7 mouse cellular contexts compared by ENCODE assay signal in the genomic region with DNA sequence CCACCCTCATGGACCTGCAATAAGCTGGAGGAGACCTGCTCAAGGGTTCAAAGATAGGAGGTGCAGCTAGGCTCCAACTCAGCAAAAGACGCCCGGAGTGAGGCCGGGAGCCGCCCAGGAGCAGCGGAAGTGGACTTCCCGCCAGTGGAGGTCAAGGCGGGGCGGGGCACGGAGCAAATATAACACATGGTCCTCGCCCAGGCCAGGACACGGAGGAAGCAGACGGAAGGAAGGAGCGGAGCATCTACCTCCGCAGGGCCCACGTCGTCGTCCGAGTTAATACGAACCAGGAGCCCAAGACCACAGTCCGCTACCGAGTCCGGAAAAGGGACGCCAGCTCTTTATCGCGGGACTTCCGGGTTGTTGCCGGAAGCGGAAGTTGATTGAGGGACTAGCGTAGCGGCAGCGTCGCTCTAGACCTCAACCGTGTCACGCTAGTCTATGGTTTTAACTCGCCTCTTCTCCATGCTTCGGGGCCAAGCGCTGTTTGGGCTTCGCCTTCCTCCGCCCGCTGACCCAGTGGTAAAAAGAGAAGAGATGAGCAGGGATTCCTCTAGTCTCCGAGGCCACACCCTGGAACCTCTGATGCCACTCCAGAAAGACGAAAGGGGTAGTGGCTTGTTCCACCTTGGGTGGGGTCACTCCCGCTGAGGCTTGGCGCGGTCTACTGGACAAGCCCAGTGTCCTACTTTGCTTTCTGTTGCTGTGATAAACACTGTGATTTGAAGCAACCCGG. TPM values are rescaled to one million over a fixed set of nuclear protein-coding genes. Genes with fewer than 3 reads are reported as not detected.
DNase-seq lines count a peak whose midpoint lies in the region; ATAC-seq lines count a peak whose summit lies in the region.

No protein-coding gene starts in this region.

- peak overlapping the region; percentile 56 for H3K4me2 ChIP-seq in embryonic facial prominence, embryonic 11.5 days (ENCODE audit: low read depth, low read length)
- H3K4me2 ChIP-seq in midbrain, embryonic 13.5 days (replicated peaks), result peak overlapping the region; percentile 94

- H3K36me3 ChIP-seq in embryonic facial prominence, embryonic 11.5 days (replicated peaks; ENCODE audit: control insufficient read depth, insufficient read depth, low read depth, low read length), result no peaks in the 10 kb centered on the region
- peaks cover 13% of the 10 kb centered on the region; the same call in 1 of the 2 replicates for H3K36me3 ChIP-seq in limb, embryonic 10.5 days
- no peaks in the 10 kb centered on the region for H3K36me3 ChIP-seq in midbrain, embryonic 13.5 days

- no peaks in the 10 kb centered on the region for H3K27me3 ChIP-seq in embryonic facial prominence, embryonic 11.5 days (ENCODE audit: control insufficient read depth, insufficient read depth, low read length)
- no peaks in the 10 kb centered on the region for H3K27me3 ChIP-seq in limb, embryonic 10.5 days (ENCODE audit: low read depth, poor library complexity, severe bottlenecking)
- H3K27me3 ChIP-seq in midbrain, embryonic 13.5 days, result no peaks in the 10 kb centered on the region

- H3K4me1 ChIP-seq in embryonic facial prominence, embryonic 11.5 days (ENCODE audit: control insufficient read depth, insufficient read depth, low read length), result no peaks in the 10 kb centered on the region
- peaks cover 16% of the 10 kb centered on the region for H3K4me1 ChIP-seq in limb, embryonic 10.5 days
- H3K4me1 ChIP-seq in midbrain, embryonic 13.5 days (replicated peaks), result peaks cover 19% of the 10 kb centered on the region

- no peaks in the 10 kb centered on the region for H3K9me3 ChIP-seq in embryonic facial prominence, embryonic 11.5 days (replicated peaks; ENCODE audit: control insufficient read depth, low read length)
- H3K9me3 ChIP-seq in limb, embryonic 10.5 days (replicated peaks), result no peaks in the 10 kb centered on the region
- H3K9me3 ChIP-seq in midbrain, embryonic 13.5 days, result no peaks in the 10 kb centered on the region

- peak; percentile 89 for DNase-seq in adrenal gland, postnatal 14 days
- peak; percentile 97 for DNase-seq in embryonic facial prominence, embryonic 11.5 days (ENCODE audit: low spot score)
- DNase-seq in kidney, adult 11 months, result peak; percentile 87
- DNase-seq in limb, embryonic 10.5 days (ENCODE audit: low spot score), result peak; percentile 92
- peak; percentile 83 for DNase-seq in spleen, adult 12 weeks (ENCODE audit: low spot score)

- peak overlapping the region; percentile 87 for H3K27ac ChIP-seq in embryonic facial prominence, embryonic 11.5 days (replicated peaks; ENCODE audit: low read depth, low read length)
- H3K27ac ChIP-seq in limb, embryonic 10.5 days, result peak overlapping the region; percentile 94
- peak overlapping the region; percentile 83 for H3K27ac ChIP-seq in midbrain, embryonic 13.5 days

- WGBS in embryonic facial prominence, embryonic 11.5 days, result under 1% methylated on average over 46 of the region's 46 CpGs
- 3% methylated on average over 46 of the region's 46 CpGs for WGBS in limb, embryonic 10.5 days
- under 1% methylated on average over 46 of the region's 46 CpGs for WGBS in midbrain, embryonic 13.5 days

- ATAC-seq in embryonic facial prominence, embryonic 11.5 days (replicated peaks; ENCODE audit: insufficient number of reproducible peaks, low FRiP score, low TSS enrichment, low read depth), result peak; percentile 86
- peak; percentile 91 for ATAC-seq in granulocyte monocyte progenitor cell, adult 5-6 weeks (replicated peaks; ENCODE audit: poor library complexity, severe bottlenecking)
- peak; percentile 97 for ATAC-seq in midbrain, embryonic 13.5 days

- peak overlapping the region; percentile 84 for H3K9ac ChIP-seq in embryonic facial prominence, embryonic 11.5 days (replicated peaks; ENCODE audit: low read length)
- H3K9ac ChIP-seq in midbrain, embryonic 13.5 days (replicated peaks), result peak overlapping the region; percentile 87

- peak overlapping the region; percentile 76 for H3K4me3 ChIP-seq in embryonic facial prominence, embryonic 11.5 days (ENCODE audit: low read depth, low read length)
- H3K4me3 ChIP-seq in limb, embryonic 10.5 days, result peak overlapping the region; percentile 86
- peak overlapping the region; percentile 92 for H3K4me3 ChIP-seq in midbrain, embryonic 13.5 days (replicated peaks)

RNA-seq across cellular contexts. Expression of a gene that starts 21.4 kb away (rescaled TPM):
- not detected in 2 replicates for total RNA-seq in adrenal gland, postnatal 14 days (2021)
- not detected in 2 replicates for polyA plus RNA-seq in embryonic facial prominence, embryonic 11.5 days (2014; fragmentation: Nextera tagmentation; extraction: Ambion mirVana)
- total RNA-seq in granulocyte monocyte progenitor cell, adult 5-6 weeks (2014; fragmentation: Nextera tagmentation), result not detected in 2 replicates
- not detected in 2 replicates for total RNA-seq in granulocyte monocyte progenitor cell, adult 5-6 weeks (2017)
- polyA plus RNA-seq in limb, embryonic 10.5 days (2016; fragmentation: Nextera tagmentation; extraction: Ambion mirVana), result not detected in 2 replicates
- polyA plus RNA-seq in midbrain, embryonic 13.5 days (2015; fragmentation: Nextera tagmentation; extraction: Ambion mirVana), result not detected in 2 replicates

RNA-seq across cellular contexts. Expression of a gene that starts 30.7 kb away (rescaled TPM):
- 355 and 372 TPM in 2 replicates for total RNA-seq in adrenal gland, postnatal 14 days (2021)
- 772 and 781 TPM in 2 replicates for polyA plus RNA-seq in embryonic facial prominence, embryonic 11.5 days (2014; fragmentation: Nextera tagmentation; extraction: Ambion mirVana)
- total RNA-seq in granulocyte monocyte progenitor cell, adult 5-6 weeks (2014; fragmentation: Nextera tagmentation), result 417 and 477 TPM in 2 replicates
- total RNA-seq in granulocyte monocyte progenitor cell, adult 5-6 weeks (2017), result 469 and 557 TPM in 2 replicates
- 531 and 571 TPM in 2 replicates for polyA plus RNA-seq in limb, embryonic 10.5 days (2016; fragmentation: Nextera tagmentation; extraction: Ambion mirVana)
- 749 and 804 TPM in 2 replicates for polyA plus RNA-seq in midbrain, embryonic 13.5 days (2015; fragmentation: Nextera tagmentation; extraction: Ambion mirVana)

RNA-seq across cellular contexts. Expression of a gene that starts 42.1 kb away (rescaled TPM):
- not detected in 2 replicates for total RNA-seq in adrenal gland, postnatal 14 days (2021)
- not detected in 2 replicates for polyA plus RNA-seq in embryonic facial prominence, embryonic 11.5 days (2014; fragmentation: Nextera tagmentation; extraction: Ambion mirVana)
- not detected in 2 replicates for total RNA-seq in granulocyte monocyte progenitor cell, adult 5-6 weeks (2014; fragmentation: Nextera tagmentation)
- total RNA-seq in granulocyte monocyte progenitor cell, adult 5-6 weeks (2017), result not detected in 2 replicates
- not detected in 2 replicates for polyA plus RNA-seq in limb, embryonic 10.5 days (2016; fragmentation: Nextera tagmentation; extraction: Ambion mirVana)
- not detected in 2 replicates for polyA plus RNA-seq in midbrain, embryonic 13.5 days (2015; fragmentation: Nextera tagmentation; extraction: Ambion mirVana)

Comparison
In these comparisons a context has a peak if more than half of its experiments do, and no peak if none do; other contexts are left out.
1. Peak in every context shown above with its lines: DNase-seq, ATAC-seq, H3K4me3 ChIP-seq and H3K27ac ChIP-seq.